Mouse (Mus musculus) heart, adult 8-10 months (tissue): ENCODE measurements around the gene Mfn1. TPM values are rescaled to one million over a fixed set of nuclear protein-coding genes. Genes with fewer than 3 reads are reported as not detected.

ENCODE experiments used
- DNase-seq: peaks from one replicate; pipeline ENCODE4 v3.0.0; 2022; ENCODE audit warnings: low spot score
- total RNA-seq, 4 experiments: library from RNA; stranded (reverse); gene quantifications; 2 replicates each; pipeline ENCODE4 v1.2.4; 2022

Mfn1 gene
- total RNA-seq, 4 experiments from 2014 or later: 446 to 480 (median 447) TPM

GRCm38 (mm10) chr3:32510375-32511190 is 18.7 kb upstream of the Mfn1 start:
- DNase-seq: peak; percentile 95

- DNase-seq: no peak
Observed at GRCm38 (mm10) chr3:32511191-32511550, 18.1 kb upstream of the Mfn1 start.

- no peak for DNase-seq
Observed at GRCm38 (mm10) chr3:32512686-32513284, 16.5 kb upstream of the Mfn1 start.

GRCm38 (mm10) chr3:32513528-32513927 is 15.7 kb upstream of the Mfn1 start:
- DNase-seq: no peak

GRCm38 (mm10) chr3:32527181-32527580 is 2.1 kb upstream of the Mfn1 start:
- no peak for DNase-seq

GRCm38 (mm10) chr3:32530041-32530440 is 776 bp downstream of the Mfn1 start:
- no peak for DNase-seq

GRCm38 (mm10) chr3:32535692-32536091 is 6.4 kb downstream of the Mfn1 start:
- DNase-seq: no peak

GRCm38 (mm10) chr3:32537556-32537955 is 8.3 kb downstream of the Mfn1 start:
- DNase-seq: peak; percentile 91

GRCm38 (mm10) chr3:32538091-32538490 is 8.8 kb downstream of the Mfn1 start:
- DNase-seq: no peak

- no peak for DNase-seq
Observed at GRCm38 (mm10) chr3:32553061-32553460, 23.8 kb downstream of the Mfn1 start.

GRCm38 (mm10) chr3:32563401-32563800 is 34.1 kb downstream of the Mfn1 start:
- DNase-seq: no peak

GRCm38 (mm10) chr3:32573086-32573485 is 43.8 kb downstream of the Mfn1 start:
- no peak for DNase-seq

GRCm38 (mm10) chr3:32573881-32574280 is 44.6 kb downstream of the Mfn1 start:
- DNase-seq: no peak

GRCm38 (mm10) chr3:32575151-32575550 is 45.9 kb downstream of the Mfn1 start:
- no peak for DNase-seq

- DNase-seq: no peak
Observed at GRCm38 (mm10) chr3:32578772-32579171, 49.5 kb downstream of the Mfn1 start.

GRCm38 (mm10) chr3:32580738-32581137 is 51.5 kb downstream of the Mfn1 start:
- no peak for DNase-seq

GRCm38 (mm10) chr3:32581911-32582310 is 52.6 kb downstream of the Mfn1 start:
- DNase-seq: no peak

- no peak for DNase-seq
Observed at GRCm38 (mm10) chr3:32583489-32583888, 54.2 kb downstream of the Mfn1 start.

GRCm38 (mm10) chr3:32586274-32586673 is 57.0 kb downstream of the Mfn1 start:
- no peak for DNase-seq

GRCm38 (mm10) chr3:32595080-32595479 is 65.8 kb downstream of the Mfn1 start:
- DNase-seq: no peak

- no peak for DNase-seq
Observed at GRCm38 (mm10) chr3:32599328-32599727, 70.1 kb downstream of the Mfn1 start.

- no peak for DNase-seq
Observed at GRCm38 (mm10) chr3:32601055-32601454, 71.8 kb downstream of the Mfn1 start.

- no peak for DNase-seq
Observed at GRCm38 (mm10) chr3:32609233-32609632, 80.0 kb downstream of the Mfn1 start.
